Mouse (Mus musculus) spleen, adult 10 weeks (tissue): ENCODE measurements around the gene Gde1. TPM values are rescaled to one million over a fixed set of nuclear protein-coding genes. Genes with fewer than 3 reads are reported as not detected.

Experiments used
- polyA plus RNA-seq: library from polyadenylated mRNA; stranded (reverse); fragments of 350-450 nt; fragmentation: Illumina TruSeq; extraction: RNeasy Lipid Tissue Mini Kit (QIAGEN cat#74804); gene quantifications from one replicate; pipeline ENCODE4 v1.2.3, GENCODE M21; 2015; ENCODE audit warnings: low replicate concordance; ENCODE audit not compliant: insufficient read depth

The Gde1 gene
- 56.1 TPM for polyA plus RNA-seq

GRCm38 (mm10) chr7:118705101-118705961 lies at the start of gene Gde1:
Gde1 (minus strand) TSS chr7:118705778.

GRCm38 (mm10) chr7:118739975-118740531 lies 34.5 kb upstream of the Gde1 start, which contains the start of gene Vps35l:
Vps35l (plus strand) TSS chr7:118740226.

GRCm38 (mm10) chr7:118712228-118713173 lies 6.9 kb upstream of the Gde1 start, which contains the start of gene Ccp110:
Ccp110 (plus strand) TSS chr7:118712552.

Other genes starting within 250 kb of the Gde1 start
- 20.0 TPM for gene Itpripl2, start 213.8 kb downstream of the Gde1 start, polyA plus RNA-seq
- gene Coq7, start 172.4 kb downstream of the Gde1 start, polyA plus RNA-seq = 9.4 TPM
- gene Tmc7, start 121.0 kb downstream of the Gde1 start, polyA plus RNA-seq = 0.36 TPM
- not detected for gene Tmc5, start 108.5 kb downstream of the Gde1 start, polyA plus RNA-seq
- gene Ccp110, start 6.8 kb upstream of the Gde1 start, polyA plus RNA-seq = 16.1 TPM
- gene Vps35l, start 34.4 kb upstream of the Gde1 start, polyA plus RNA-seq = 39.1 TPM
- gene Iqck, start 150.0 kb upstream of the Gde1 start, polyA plus RNA-seq = 0.91 TPM
- gene Knop1, start 150.5 kb upstream of the Gde1 start, polyA plus RNA-seq = 31.0 TPM